Mouse (Mus musculus) midbrain, embryonic 16.5 days (tissue): Measurements from ENCODE around the gene Tmem119. TPM values are rescaled to one million over a fixed set of nuclear protein-coding genes. Genes with fewer than 3 reads are reported as not detected.
A peak's percentile ranks its signal among the peaks of the same experiment; 100 is the strongest.

Source experiments
- ATAC-seq: fragments of 200-750 bp; cut with Nextera tagmentation; 2 replicates; pipeline ENCODE4 v1.8.0; 2017; ENCODE audit warnings: moderate TSS enrichment
- H3K27ac ChIP-seq: fragments of 300-500 bp; sonication (generic); 2 replicates; pipeline ENCODE4 v1.5.1; 2014; ENCODE audit warnings: mild to moderate bottlenecking, low read length, mixed read lengths
- H3K27me3 ChIP-seq: fragments of 300-500 bp; sonication (generic); 2 replicates; pipeline ENCODE4 v1.6.1; 2014; ENCODE audit warnings: low read depth, low read length, mixed read lengths; ENCODE audit not compliant: control insufficient read depth, insufficient read depth
- H3K36me3 ChIP-seq: fragments of 300-500 bp; sonication (generic); 2 replicates; pipeline ENCODE4 v1.6.1; 2014; ENCODE audit warnings: mild to moderate bottlenecking, low read length, moderate library complexity, mixed read lengths; ENCODE audit not compliant: control insufficient read depth, insufficient read depth
- H3K4me1 ChIP-seq: fragments of 300-500 bp; sonication (generic); 2 replicates; pipeline ENCODE4 v1.6.1; 2014; ENCODE audit warnings: mild to moderate bottlenecking, low read length, mixed read lengths; ENCODE audit not compliant: control insufficient read depth, insufficient read depth
- H3K4me2 ChIP-seq: fragments of 300-500 bp; sonication (generic); 2 replicates; pipeline ENCODE4 v1.6.1; 2014; ENCODE audit warnings: mild to moderate bottlenecking, low read length, mixed read lengths
- H3K4me3 ChIP-seq: fragments of 300-500 bp; sonication (generic); 2 replicates; pipeline ENCODE4 v1.5.1; 2014; ENCODE audit warnings: low read depth, mild to moderate bottlenecking, low read length, moderate library complexity, mixed read lengths
- H3K9ac ChIP-seq: fragments of 300-500 bp; sonication (generic); 2 replicates; pipeline ENCODE4 v1.6.1; 2014; ENCODE audit warnings: low read depth, low read length, mixed read lengths
- H3K9me3 ChIP-seq: fragments of 300-500 bp; sonication (generic); replicated peaks from 2 replicates; pipeline ENCODE4 v1.6.1; 2014; ENCODE audit warnings: mild to moderate bottlenecking, low read length, mixed read lengths; ENCODE audit not compliant: control insufficient read depth, poor library complexity, severe bottlenecking
- WGBS: fragments of 180-500 bp; shearing (Covaris S2); extraction: QIAGEN DNeasy Blood & Tissue Kit; methylation state at CpG from one replicate; pipeline ENCODE4 v1.1.7; 2014; 5-methylcytosine and 5-hydroxymethylcytosine counted together
- polyA plus RNA-seq: library from polyadenylated mRNA; unstranded; fragments of >200 nt; fragmentation: Nextera tagmentation; extraction: Ambion mirVana; gene quantifications from 2 replicates; pipeline ENCODE4 v1.2.1, GENCODE M21; 2015

Gene Tmem119
- polyA plus RNA-seq, 1 experiment from 2014 or later = 5.0 TPM

GRCm38 (mm10) chr5:113827991-113828411 lies 27.7 kb upstream of the Tmem119 start:
- Histone ChIP-seq H3K4me1 (no peaks in the 10 kb centered on the region), H3K4me2 (no peak overlapping the region), H3K27ac (no peak overlapping the region), H3K36me3 (no peaks in the 10 kb centered on the region), H3K27me3 (no peaks in the 10 kb centered on the region), H3K9ac (no peak overlapping the region), H3K4me3 (no peak overlapping the region), H3K9me3 (no peaks in the 10 kb centered on the region)
- WGBS = 62% methylated on average over 4 of the region's 4 CpGs
- ATAC-seq = no peak

DNA sequence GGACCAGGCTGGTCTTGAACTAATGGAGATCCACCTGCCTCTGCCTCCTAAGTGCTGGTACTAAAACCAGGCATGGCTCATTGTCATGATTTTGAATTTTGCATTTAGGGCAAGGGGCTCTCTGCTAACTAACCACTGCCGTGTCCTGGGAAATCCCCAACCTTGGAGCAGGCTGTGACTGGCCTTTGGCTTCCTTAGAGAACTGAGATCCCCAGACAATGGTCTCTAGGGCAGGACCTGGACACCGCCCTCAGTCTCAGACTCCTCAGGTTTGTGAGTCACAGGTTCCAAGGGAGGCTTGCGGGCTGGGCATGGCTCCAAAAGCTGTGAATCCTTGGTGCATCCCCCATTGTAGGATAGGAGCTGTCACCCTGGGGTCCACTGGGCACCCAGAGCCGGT lies 26.3 kb upstream of the Tmem119 start:
- H3K4me1 ChIP-seq = no peaks in the 10 kb centered on the region
- whole genome bisulfite sequencing = 92% methylated on average over 4 of the region's 4 CpGs
- H3K27ac ChIP-seq = no peak overlapping the region
- no peaks in the 10 kb centered on the region for H3K27me3 ChIP-seq
- H3K9ac ChIP-seq = no peak overlapping the region
- no peaks in the 10 kb centered on the region for H3K36me3 ChIP-seq
- no peak overlapping the region for H3K4me2 ChIP-seq
- H3K9me3 ChIP-seq = no peaks in the 10 kb centered on the region
- ATAC-seq = no peak
- no peak overlapping the region for H3K4me3 ChIP-seq

DNA sequence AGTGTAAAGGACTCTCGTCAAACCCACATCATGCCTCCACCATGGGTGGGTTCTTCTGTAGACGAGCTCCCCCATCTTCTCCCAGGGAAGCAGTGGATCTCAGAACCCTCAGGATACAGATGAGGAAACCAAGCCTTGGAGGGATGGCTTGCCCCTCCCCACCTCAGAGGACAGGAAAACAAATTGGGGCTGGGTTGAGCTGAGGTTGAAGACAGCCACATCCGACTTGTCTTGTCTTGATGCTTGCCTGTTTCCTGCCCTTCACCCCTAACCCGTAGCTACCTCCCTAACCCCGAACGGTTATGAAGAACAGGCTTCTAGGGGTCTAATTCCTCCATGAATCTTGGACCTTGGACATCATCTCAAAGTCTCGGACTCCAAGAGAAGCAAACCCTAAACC lies 25.2 kb upstream of the Tmem119 start:
- no peaks in the 10 kb centered on the region for H3K4me1 ChIP-seq
- no peaks in the 10 kb centered on the region for H3K27me3 ChIP-seq
- no peaks in the 10 kb centered on the region for H3K9me3 ChIP-seq
- no peak overlapping the region for H3K9ac ChIP-seq
- no peaks in the 10 kb centered on the region for H3K36me3 ChIP-seq
- no peak for ATAC-seq
- WGBS = 89% methylated on average over 7 of the region's 7 CpGs
- H3K4me2 ChIP-seq = no peak overlapping the region
- no peak overlapping the region for H3K4me3 ChIP-seq
- H3K27ac ChIP-seq = no peak overlapping the region

DNA sequence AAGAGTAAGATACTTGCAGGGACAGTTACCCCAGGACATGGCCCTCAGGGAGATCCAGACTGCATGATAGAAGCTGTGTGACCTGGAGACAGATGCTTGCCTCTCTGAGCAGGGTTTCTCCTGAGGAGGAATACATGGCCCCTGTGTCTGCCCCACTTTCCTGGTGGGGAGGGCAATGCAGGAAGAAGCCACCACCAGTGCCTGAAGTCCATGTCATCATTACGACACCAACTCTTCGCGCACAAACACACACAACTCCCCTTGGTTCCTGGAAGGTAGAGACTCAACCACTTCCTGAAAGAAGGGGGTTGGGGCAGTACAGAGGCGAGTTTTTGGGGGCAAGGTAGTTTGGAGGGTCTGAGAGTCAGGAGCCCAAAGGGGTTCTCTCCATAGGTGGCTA lies 23.9 kb upstream of the Tmem119 start:
- no peaks in the 10 kb centered on the region for H3K9me3 ChIP-seq
- no peaks in the 10 kb centered on the region for H3K36me3 ChIP-seq
- no peak overlapping the region for H3K27ac ChIP-seq
- no peak overlapping the region for H3K9ac ChIP-seq
- no peak overlapping the region for H3K4me3 ChIP-seq
- H3K27me3 ChIP-seq = no peaks in the 10 kb centered on the region
- H3K4me2 ChIP-seq = no peak overlapping the region
- H3K4me1 ChIP-seq = no peaks in the 10 kb centered on the region
- WGBS = 91% methylated on average over 4 of the region's 4 CpGs
- ATAC-seq = no peak

GRCm38 (mm10) chr5:113818572-113818971 lies 18.3 kb upstream of the Tmem119 start:
- no peaks in the 10 kb centered on the region; the same call in 1 of the 2 replicates for H3K27me3 ChIP-seq
- H3K4me3 ChIP-seq = no peak overlapping the region
- peak; percentile 56; the same call in 1 of the 2 replicates for ATAC-seq
- H3K27ac ChIP-seq = no peak overlapping the region; the same call in 1 of the 2 replicates
- H3K4me2 ChIP-seq = peak overlapping the region; percentile 31; the same call in 1 of the 2 replicates
- H3K36me3 ChIP-seq = no peaks in the 10 kb centered on the region
- H3K4me1 ChIP-seq = 0 out of 2 replicates have a peak, but pooled peaks cover 2% of the 10 kb centered on the region
- WGBS = 65% methylated on average over 14 of the region's 14 CpGs
- no peak overlapping the region for H3K9ac ChIP-seq
- no peaks in the 10 kb centered on the region; the same call in 1 of the 2 replicates for H3K9me3 ChIP-seq

- H3K4me3 ChIP-seq = no peak overlapping the region
- no peak overlapping the region for H3K27ac ChIP-seq
- H3K27me3 ChIP-seq = no peaks in the 10 kb centered on the region; the same call in 1 of the 2 replicates
- no peak for ATAC-seq
- H3K4me1 ChIP-seq = 0 out of 2 replicates have a peak, but pooled peaks cover 2% of the 10 kb centered on the region
- no peaks in the 10 kb centered on the region; the same call in 1 of the 2 replicates for H3K9me3 ChIP-seq
- H3K9ac ChIP-seq = no peak overlapping the region
- H3K4me2 ChIP-seq = no peak overlapping the region
- H3K36me3 ChIP-seq = no peaks in the 10 kb centered on the region
- WGBS = 13% methylated on average over 15 of the region's 15 CpGs
Observed at GRCm38 (mm10) chr5:113815638-113816152, 15.4 kb upstream of the Tmem119 start.

GRCm38 (mm10) chr5:113815041-113815389 lies 14.7 kb upstream of the Tmem119 start:
- ATAC-seq = no peak
- Histone ChIP-seq H3K9ac (no peak overlapping the region), H3K4me3 (no peak overlapping the region), H3K9me3 (peaks cover 2% of the 10 kb centered on the region; the same call in 1 of the 2 replicates), H3K36me3 (no peaks in the 10 kb centered on the region), H3K4me1 (0 out of 2 replicates have a peak, but pooled peaks cover 2% of the 10 kb centered on the region), H3K27ac (no peak overlapping the region), H3K27me3 (no peaks in the 10 kb centered on the region; the same call in 1 of the 2 replicates), H3K4me2 (no peak overlapping the region)
- 61% methylated on average over 11 of the region's 11 CpGs for WGBS

- H3K27me3 ChIP-seq = no peaks in the 10 kb centered on the region; the same call in 1 of the 2 replicates
- no peaks in the 10 kb centered on the region for H3K36me3 ChIP-seq
- no peak overlapping the region for H3K4me2 ChIP-seq
- no peak overlapping the region for H3K9ac ChIP-seq
- no peak overlapping the region for H3K27ac ChIP-seq
- ATAC-seq = no peak
- H3K4me1 ChIP-seq = 0 out of 2 replicates have a peak, but pooled peaks cover 2% of the 10 kb centered on the region
- no peak overlapping the region for H3K4me3 ChIP-seq
- WGBS = 40% methylated on average over 27 of the region's 27 CpGs
- H3K9me3 ChIP-seq = peaks cover 2% of the 10 kb centered on the region; the same call in 1 of the 2 replicates
Observed at GRCm38 (mm10) chr5:113814111-113815040, 14.1 kb upstream of the Tmem119 start.

GRCm38 (mm10) chr5:113813608-113814007 lies 13.3 kb upstream of the Tmem119 start:
- Histone ChIP-seq H3K27ac (no peak overlapping the region), H3K9ac (no peak overlapping the region), H3K4me3 (no peak overlapping the region), H3K9me3 (peaks cover 2% of the 10 kb centered on the region; the same call in 1 of the 2 replicates), H3K4me1 (0 out of 2 replicates have a peak, but pooled peaks cover under 1% of the 10 kb centered on the region), H3K4me2 (no peak overlapping the region), H3K27me3 (no peaks in the 10 kb centered on the region; the same call in 1 of the 2 replicates), H3K36me3 (no peaks in the 10 kb centered on the region)
- no peak for ATAC-seq
- 25% methylated on average over 9 of the region's 9 CpGs for WGBS
